Mouse (Mus musculus): Measurements from ENCODE around the gene Fam118b. TPM values are rescaled to one million over a fixed set of nuclear protein-coding genes. Genes with fewer than 3 reads are reported as not detected.

Gene Fam118b
- polyA plus RNA-seq, 1 experiment from 2014 or later, result 38.1 TPM

DNA sequence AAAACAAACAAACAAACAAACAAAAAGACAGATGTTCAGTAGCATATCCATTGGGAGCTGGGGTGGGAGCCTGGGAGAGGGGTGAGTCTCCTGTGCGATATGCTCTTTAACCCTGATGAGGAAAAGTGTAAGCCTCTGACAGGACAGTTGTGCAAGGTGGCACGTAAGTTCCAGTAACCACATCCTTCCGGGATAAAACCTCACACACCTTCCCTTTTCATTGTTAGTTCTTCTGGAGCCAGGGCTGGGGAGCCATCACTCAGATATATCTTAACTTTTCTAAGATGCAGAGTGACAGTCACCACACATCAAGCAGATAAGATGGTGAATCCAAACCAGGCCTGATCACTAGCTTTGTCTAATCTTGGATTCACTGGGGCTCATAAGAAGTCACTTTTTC lies 73.6 kb downstream of the Fam118b start:
- H3K4me2 ChIP-seq (replicated peaks), result no peak overlapping the region
- no peak for ATAC-seq (ENCODE audit: insufficient number of reproducible peaks, low FRiP score, low TSS enrichment, low read depth)
- H3K36me3 ChIP-seq, result peaks cover 10% of the 10 kb centered on the region
- H3K27me3 ChIP-seq, result no peaks in the 10 kb centered on the region
- H3K9ac ChIP-seq, result no peak overlapping the region
- no peaks in the 10 kb centered on the region; the same call in 1 of the 2 replicates for H3K4me1 ChIP-seq
- no peaks in the 10 kb centered on the region for H3K9me3 ChIP-seq (replicated peaks)
- 98% methylated on average over 3 of the region's 3 CpGs for WGBS
- no peak overlapping the region for H3K27ac ChIP-seq (replicated peaks)
- H3K4me3 ChIP-seq (replicated peaks), result no peak overlapping the region

DNA sequence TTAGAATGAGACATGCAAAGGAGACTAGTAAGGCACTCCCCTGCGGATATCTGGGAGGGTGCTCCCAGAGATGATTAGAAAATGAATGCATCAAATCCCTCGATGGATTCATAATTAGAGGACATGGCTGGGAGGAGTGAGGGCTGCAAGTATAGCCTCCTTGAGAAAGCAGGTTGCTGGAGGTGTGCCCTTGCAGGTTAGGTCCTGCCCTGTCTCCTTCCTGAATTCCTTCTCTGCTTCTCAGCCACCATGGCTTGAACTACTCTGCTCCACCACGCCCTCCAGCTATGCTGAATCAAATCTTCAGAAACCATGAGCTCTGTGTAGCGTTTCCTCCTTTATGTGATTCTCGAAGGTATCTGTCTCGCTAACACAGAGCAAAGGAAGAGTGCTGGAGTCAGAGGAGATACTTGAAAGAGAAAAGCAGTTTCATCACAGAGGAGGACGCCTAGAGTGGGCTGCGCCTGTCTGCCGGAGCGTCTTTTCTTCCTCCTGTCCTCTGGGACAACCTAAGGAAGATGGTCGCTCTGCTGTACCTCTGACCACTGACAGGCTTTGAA lies 74.5 kb downstream of the Fam118b start:
- H3K27ac ChIP-seq (replicated peaks), result no peak overlapping the region
- peaks cover 17% of the 10 kb centered on the region for H3K36me3 ChIP-seq
- H3K4me3 ChIP-seq (replicated peaks), result no peak overlapping the region
- no peaks in the 10 kb centered on the region for H3K27me3 ChIP-seq
- H3K4me2 ChIP-seq (replicated peaks), result no peak overlapping the region
- H3K9me3 ChIP-seq (replicated peaks), result no peaks in the 10 kb centered on the region
- H3K9ac ChIP-seq, result no peak overlapping the region
- 60% methylated on average over 11 of the region's 11 CpGs for WGBS
- ATAC-seq (ENCODE audit: insufficient number of reproducible peaks, low FRiP score, low TSS enrichment, low read depth), result no peak
- H3K4me1 ChIP-seq, result no peaks in the 10 kb centered on the region

DNA sequence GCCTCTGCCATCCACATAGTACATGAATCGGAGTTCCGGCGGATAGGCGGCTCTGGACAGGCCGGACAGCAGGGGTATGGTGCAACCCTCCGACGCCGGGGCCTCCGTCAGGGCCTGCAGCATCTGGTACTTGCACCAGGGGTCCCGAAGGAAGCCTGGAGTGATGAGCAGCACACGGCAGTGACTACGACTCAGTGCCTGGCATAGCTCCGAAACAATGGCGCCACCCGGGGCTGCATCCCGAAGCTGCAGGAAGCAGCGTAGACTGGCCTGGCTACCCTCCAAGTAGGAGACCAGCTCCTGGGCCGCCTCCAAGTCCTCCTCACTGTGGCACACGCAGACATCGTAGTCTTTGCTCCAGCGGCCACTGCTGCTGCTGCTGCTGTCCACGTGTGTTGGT lies 78.9 kb downstream of the Fam118b start:
- no peaks in the 10 kb centered on the region for H3K9me3 ChIP-seq (replicated peaks)
- H3K4me2 ChIP-seq (replicated peaks), result no peak overlapping the region
- no peaks in the 10 kb centered on the region for H3K4me1 ChIP-seq
- no peaks in the 10 kb centered on the region for H3K27me3 ChIP-seq
- H3K9ac ChIP-seq, result no peak overlapping the region
- 0 out of 2 replicates have a peak, but pooled peaks have one; percentile 26 for ATAC-seq (ENCODE audit: insufficient number of reproducible peaks, low FRiP score, low TSS enrichment, low read depth)
- H3K27ac ChIP-seq (replicated peaks), result no peak overlapping the region
- peaks cover 27% of the 10 kb centered on the region for H3K36me3 ChIP-seq
- no peak overlapping the region for H3K4me3 ChIP-seq (replicated peaks)
- WGBS, result 71% methylated on average over 22 of the region's 22 CpGs

GRCm38 (mm10) chr9:35187351-35187903 lies 80.2 kb downstream of the Fam118b start:
- 89% methylated on average over 10 of the region's 10 CpGs for WGBS
- Histone ChIP-seq H3K9ac (no peak overlapping the region), H3K9me3 (replicated peaks) (no peaks in the 10 kb centered on the region), H3K36me3 (peaks cover 27% of the 10 kb centered on the region), H3K27me3 (no peaks in the 10 kb centered on the region), H3K27ac (replicated peaks) (no peak overlapping the region), H3K4me2 (replicated peaks) (no peak overlapping the region), H3K4me1 (no peaks in the 10 kb centered on the region), H3K4me3 (replicated peaks) (no peak overlapping the region)
- ATAC-seq (ENCODE audit: insufficient number of reproducible peaks, low FRiP score, low TSS enrichment, low read depth), result no peak

- no peaks in the 10 kb centered on the region for H3K27me3 ChIP-seq
- 67% methylated on average over 4 of the region's 4 CpGs for WGBS
- no peak overlapping the region for H3K9ac ChIP-seq
- no peak overlapping the region for H3K4me3 ChIP-seq (replicated peaks)
- H3K4me2 ChIP-seq (replicated peaks), result no peak overlapping the region
- H3K36me3 ChIP-seq, result peaks cover 27% of the 10 kb centered on the region
- no peaks in the 10 kb centered on the region for H3K4me1 ChIP-seq
- no peak for ATAC-seq (ENCODE audit: insufficient number of reproducible peaks, low FRiP score, low TSS enrichment, low read depth)
- H3K9me3 ChIP-seq (replicated peaks), result no peaks in the 10 kb centered on the region
- H3K27ac ChIP-seq (replicated peaks), result no peak overlapping the region
Observed at GRCm38 (mm10) chr9:35186430-35186829, 81.2 kb downstream of the Fam118b start.

DNA sequence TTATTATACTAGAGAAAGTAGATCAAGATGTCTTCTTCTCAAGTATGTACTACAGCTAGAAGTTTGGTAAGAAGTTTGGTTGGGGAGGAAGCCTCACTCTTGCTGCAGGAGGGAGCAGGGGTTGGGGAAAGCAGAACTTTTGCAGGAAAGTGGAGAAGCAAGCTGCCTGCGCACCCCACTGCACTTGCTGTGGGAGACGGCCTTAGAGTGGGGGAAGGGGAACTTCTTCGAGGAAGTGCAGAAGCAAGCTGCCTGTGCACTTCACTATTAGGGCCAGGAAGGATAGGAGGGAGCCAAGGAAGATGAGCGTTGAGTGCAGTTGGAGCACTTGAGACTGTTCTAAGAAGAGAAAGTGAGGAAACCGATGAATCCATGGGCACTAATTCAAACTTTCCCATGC lies 84.2 kb downstream of the Fam118b start:
- H3K27me3 ChIP-seq, result no peaks in the 10 kb centered on the region
- no peak overlapping the region for H3K27ac ChIP-seq (replicated peaks)
- H3K36me3 ChIP-seq, result peaks cover 12% of the 10 kb centered on the region
- no peak for ATAC-seq (ENCODE audit: insufficient number of reproducible peaks, low FRiP score, low TSS enrichment, low read depth)
- H3K4me1 ChIP-seq, result no peaks in the 10 kb centered on the region
- no peak overlapping the region for H3K9ac ChIP-seq
- 65% methylated on average over 5 of the region's 5 CpGs for WGBS
- no peaks in the 10 kb centered on the region for H3K9me3 ChIP-seq (replicated peaks)
- H3K4me3 ChIP-seq (replicated peaks), result no peak overlapping the region
- no peak overlapping the region for H3K4me2 ChIP-seq (replicated peaks)

DNA sequence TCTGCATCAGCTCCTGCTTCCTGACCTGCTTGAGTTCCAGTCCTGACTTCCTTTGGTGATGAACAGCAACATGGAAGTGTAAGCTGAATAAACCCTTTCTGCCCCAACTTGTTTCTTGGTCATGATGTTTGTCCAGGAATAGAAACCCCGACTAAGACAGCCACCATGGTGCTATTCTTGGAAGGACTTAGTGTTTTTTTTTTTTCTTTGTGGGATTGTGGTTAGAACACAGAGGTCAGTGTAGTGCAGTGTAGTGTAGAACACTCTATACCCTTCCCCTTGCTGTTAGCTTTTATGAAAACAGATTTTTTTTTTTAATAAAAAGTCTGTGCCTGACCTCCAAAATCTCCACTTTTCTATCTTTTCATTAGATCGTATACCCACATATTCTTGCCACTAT lies 84.8 kb downstream of the Fam118b start:
- no peak overlapping the region for H3K9ac ChIP-seq
- H3K36me3 ChIP-seq, result peaks cover 7% of the 10 kb centered on the region
- no peaks in the 10 kb centered on the region for H3K9me3 ChIP-seq (replicated peaks)
- WGBS, result 81% methylated on average over 2 of the region's 2 CpGs
- no peak overlapping the region for H3K4me3 ChIP-seq (replicated peaks)
- no peaks in the 10 kb centered on the region for H3K4me1 ChIP-seq
- H3K27me3 ChIP-seq, result no peaks in the 10 kb centered on the region
- no peak overlapping the region for H3K4me2 ChIP-seq (replicated peaks)
- ATAC-seq (ENCODE audit: insufficient number of reproducible peaks, low FRiP score, low TSS enrichment, low read depth), result no peak
- no peak overlapping the region for H3K27ac ChIP-seq (replicated peaks)

- Histone ChIP-seq H3K4me2 (replicated peaks) (peak overlapping the region; percentile 79), H3K27ac (replicated peaks) (peak overlapping the region; percentile 95; the same call in 1 of the 2 replicates), H3K27me3 (no peaks in the 10 kb centered on the region), H3K9ac (no peak overlapping the region; the same call in 1 of the 2 replicates), H3K4me1 (peaks cover 12% of the 10 kb centered on the region), H3K9me3 (replicated peaks) (no peaks in the 10 kb centered on the region), H3K36me3 (no peaks in the 10 kb centered on the region), H3K4me3 (replicated peaks) (peak overlapping the region; percentile 72)
- ATAC-seq (ENCODE audit: insufficient number of reproducible peaks, low FRiP score, low TSS enrichment, low read depth), result no peak
- WGBS, result 46% methylated on average over 14 of the region's 14 CpGs
Observed at GRCm38 (mm10) chr9:35176124-35176659, 91.4 kb downstream of the Fam118b start.

DNA sequence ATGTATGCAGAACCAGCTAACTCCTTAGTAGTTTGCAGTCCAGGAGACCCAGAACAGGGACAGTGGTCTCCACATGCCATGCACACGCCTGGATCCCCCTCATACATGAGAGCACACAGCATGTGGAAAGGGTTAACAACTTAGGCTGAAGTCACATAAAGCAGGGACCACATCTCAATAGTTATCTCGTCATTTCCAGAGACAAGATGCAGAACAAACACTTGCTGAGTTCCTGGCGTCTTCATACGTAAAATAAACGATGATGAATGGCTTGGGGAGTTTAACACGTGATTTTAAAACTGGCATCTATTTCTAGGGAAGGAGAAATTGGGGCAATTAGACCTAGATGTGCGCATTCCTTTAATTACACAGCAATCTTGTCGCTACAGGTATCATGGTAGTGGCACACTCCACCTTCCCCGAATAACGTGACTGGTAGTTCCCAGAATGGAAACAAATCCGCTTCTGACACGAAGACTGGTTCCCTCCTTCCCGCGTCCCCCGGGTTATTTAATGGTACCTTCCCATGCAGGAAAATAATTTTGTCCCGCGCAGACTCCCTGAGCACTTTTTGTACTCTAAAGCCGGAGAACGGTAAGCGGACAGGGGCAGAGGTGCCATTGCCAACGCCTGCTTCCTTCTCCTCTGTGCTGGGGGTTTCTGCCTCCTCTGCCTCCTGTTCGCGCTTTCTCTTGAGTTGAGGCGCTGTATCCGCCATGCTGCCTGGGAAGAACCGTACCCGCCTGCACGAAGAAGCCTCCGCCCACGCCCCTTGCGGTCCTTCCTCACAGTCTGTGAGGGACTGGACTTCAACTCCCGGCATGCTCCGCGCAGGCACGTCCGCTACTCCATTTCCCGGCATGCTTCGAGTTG lies 92.1 kb downstream of the Fam118b start, which contains the start of gene Dcps:
TSS of gene Dcps (minus strand) at position 811 of the 873 bp plus-strand sequence.
- peak within 1 kb of the TSS; percentile 79 for H3K4me2 ChIP-seq (replicated peaks)
- no peaks in the 10 kb centered on the region for H3K27me3 ChIP-seq
- H3K4me3 ChIP-seq (replicated peaks), result peak within 1 kb of the TSS; percentile 72
- no peaks in the 10 kb centered on the region for H3K9me3 ChIP-seq (replicated peaks)
- peak; percentile 96 for ATAC-seq (ENCODE audit: insufficient number of reproducible peaks, low FRiP score, low TSS enrichment, low read depth)
- H3K9ac ChIP-seq, result peak within 1 kb of the TSS; percentile 44
- 0 out of 2 replicates have a peak, but pooled peaks cover 5% of the 10 kb centered on the region for H3K36me3 ChIP-seq
- peaks cover 12% of the 10 kb centered on the region for H3K4me1 ChIP-seq
- H3K27ac ChIP-seq (replicated peaks), result peak within 1 kb of the TSS; percentile 95
- under 1% methylated on average over 38 of the region's 38 CpGs for WGBS

GRCm38 (mm10) chr9:35173331-35173730 lies 94.3 kb downstream of the Fam118b start:
- Histone ChIP-seq H3K4me3 (replicated peaks) (no peak overlapping the region), H3K27ac (replicated peaks) (no peak overlapping the region), H3K4me1 (peaks cover 12% of the 10 kb centered on the region), H3K36me3 (peaks cover 12% of the 10 kb centered on the region; the same call in 1 of the 2 replicates), H3K9me3 (replicated peaks) (no peaks in the 10 kb centered on the region), H3K9ac (no peak overlapping the region), H3K27me3 (no peaks in the 10 kb centered on the region), H3K4me2 (replicated peaks) (no peak overlapping the region)
- no peak for ATAC-seq (ENCODE audit: insufficient number of reproducible peaks, low FRiP score, low TSS enrichment, low read depth)
- WGBS, result 86% methylated on average over 1 of the region's 1 CpGs

DNA sequence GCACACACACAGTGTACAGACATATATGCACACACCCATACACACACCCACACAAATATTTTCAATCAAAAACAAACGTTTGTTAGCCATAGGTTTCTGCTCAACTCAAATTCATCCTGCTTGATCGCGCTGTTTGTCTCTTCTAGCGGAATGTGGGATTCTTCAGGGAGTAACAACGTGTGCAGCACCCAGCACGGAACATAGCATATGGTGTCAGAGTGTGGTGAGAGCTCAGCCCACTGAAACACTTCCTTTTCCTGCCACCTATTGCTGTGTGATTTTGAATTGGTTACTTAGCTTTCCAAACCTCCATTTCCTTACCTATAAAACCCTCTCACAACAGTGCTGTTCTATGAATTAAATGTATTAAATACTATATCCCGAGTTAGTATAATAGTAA lies 97.5 kb downstream of the Fam118b start:
- H3K4me2 ChIP-seq (replicated peaks), result no peak overlapping the region
- peaks cover 12% of the 10 kb centered on the region; the same call in 1 of the 2 replicates for H3K36me3 ChIP-seq
- H3K27ac ChIP-seq (replicated peaks), result no peak overlapping the region
- H3K4me1 ChIP-seq, result peaks cover 11% of the 10 kb centered on the region
- H3K9ac ChIP-seq, result no peak overlapping the region
- H3K4me3 ChIP-seq (replicated peaks), result no peak overlapping the region
- ATAC-seq (ENCODE audit: insufficient number of reproducible peaks, low FRiP score, low TSS enrichment, low read depth), result no peak
- H3K9me3 ChIP-seq (replicated peaks), result no peaks in the 10 kb centered on the region
- no peaks in the 10 kb centered on the region for H3K27me3 ChIP-seq
- 91% methylated on average over 7 of the region's 7 CpGs for WGBS
